Mouse (Mus musculus) lung, postnatal 0 days (tissue): ENCODE results near the gene Thnsl2. TPM values are rescaled to one million over a fixed set of nuclear protein-coding genes. Genes with fewer than 3 reads are reported as not detected.

Experiments used
- ATAC-seq: fragments of 200-750 bp; cut with Nextera tagmentation; 2 replicates; pipeline ENCODE4 v1.8.0; 2017; ENCODE audit warnings: moderate library complexity
- DNase-seq: peaks from one replicate; pipeline ENCODE4 v3.0.0-alpha.2; 2016; ENCODE audit warnings: low spot score
- H3K27ac ChIP-seq: fragments of 300-500 bp; sonication (generic); 2 replicates; pipeline ENCODE4 v1.5.1; 2014; ENCODE audit warnings: antibody characterized with exemption, mild to moderate bottlenecking, low read length, mixed read lengths
- H3K27me3 ChIP-seq: fragments of 300-500 bp; sonication (generic); replicated peaks from 2 replicates; pipeline ENCODE4 v1.6.1; 2014; ENCODE audit warnings: low read length, mixed read lengths; ENCODE audit not compliant: insufficient read depth
- H3K36me3 ChIP-seq: fragments of 300-500 bp; sonication (generic); 2 replicates; pipeline ENCODE4 v1.6.1; 2014; ENCODE audit warnings: low read length, mixed read lengths; ENCODE audit not compliant: insufficient read depth
- H3K4me1 ChIP-seq: fragments of 300-500 bp; sonication (generic); 2 replicates; pipeline ENCODE4 v1.6.1; 2014; ENCODE audit warnings: antibody characterized with exemption, low read depth, low read length, mixed read lengths; ENCODE audit not compliant: insufficient read depth
- H3K4me2 ChIP-seq: fragments of 300-500 bp; sonication (generic); replicated peaks from 2 replicates; pipeline ENCODE4 v1.6.1; 2014; ENCODE audit warnings: low read depth, mild to moderate bottlenecking, low read length, moderate library complexity, mixed read lengths
- H3K4me3 ChIP-seq: fragments of 300-500 bp; sonication (generic); 2 replicates; pipeline ENCODE4 v1.5.1; 2014; ENCODE audit warnings: low read depth, low read length
- H3K9ac ChIP-seq: fragments of 300-500 bp; sonication (generic); replicated peaks from 2 replicates; pipeline ENCODE4 v1.6.1; 2014; ENCODE audit warnings: low read depth, mild to moderate bottlenecking
- H3K9me3 ChIP-seq: fragments of 300-500 bp; sonication (generic); 2 replicates; pipeline ENCODE4 v1.6.1; 2016; ENCODE audit warnings: low read length, mixed read lengths
- CTCF ChIP-seq: IDR thresholded peaks from 2 replicates; pipeline ENCODE4 v1.5.1; 2016; ENCODE audit warnings: antibody characterized with exemption, mild to moderate bottlenecking
- EP300 ChIP-seq: IDR thresholded peaks from 2 replicates; pipeline ENCODE4 v1.6.1; 2016; ENCODE audit warnings: antibody characterized with exemption, mild to moderate bottlenecking, control low read depth
- WGBS: fragments of 180-500 bp; shearing (Covaris S2); extraction: QIAGEN DNeasy Blood & Tissue Kit; methylation state at CpG from one replicate; pipeline ENCODE4 v1.1.7; 2014; 5-methylcytosine and 5-hydroxymethylcytosine counted together
- polyA plus RNA-seq: library from polyadenylated mRNA; unstranded; fragments of >200 nt; fragmentation: Nextera tagmentation; extraction: Ambion mirVana; gene quantifications from 2 replicates; pipeline ENCODE4 v1.2.1, GENCODE M21; 2015

Gene Thnsl2
- 15.0 and 15.4 TPM in 2 replicates for polyA plus RNA-seq

DNA sequence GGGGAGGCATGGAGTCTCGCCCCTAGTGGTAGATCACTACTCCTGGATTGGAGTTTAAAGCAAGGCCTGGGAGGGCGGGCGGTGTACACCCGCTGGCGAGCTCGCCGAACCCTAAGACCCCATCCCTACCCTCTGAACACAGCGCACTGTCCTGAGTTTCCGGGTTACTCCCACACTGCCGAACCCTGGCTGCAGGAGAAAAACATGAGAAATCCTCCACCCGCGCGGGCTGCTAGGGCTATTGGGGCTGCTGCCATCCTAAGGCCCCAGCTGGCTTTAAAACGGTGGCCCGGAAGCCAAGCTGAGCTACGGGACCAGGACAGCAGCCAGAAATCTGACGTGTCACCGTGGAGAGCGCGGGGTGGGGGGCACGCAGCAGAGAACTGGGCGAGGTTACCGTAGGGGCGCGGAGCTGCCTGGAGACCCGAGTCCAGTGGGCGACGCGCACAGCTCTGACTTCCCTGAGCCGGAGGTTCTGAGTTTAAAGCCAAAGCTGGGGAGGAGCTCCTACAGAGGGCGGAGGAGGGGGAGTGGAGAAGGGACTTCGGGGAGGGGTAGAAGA is at the start of gene Thnsl2:
Gene Thnsl2, minus strand, starts transcription at position 546 of the 562 bp plus-strand sequence.
- no peaks in the 10 kb centered on the region for H3K36me3 ChIP-seq
- H3K4me1 ChIP-seq: peaks cover 3% of the 10 kb centered on the region; the same call in 1 of the 2 replicates
- H3K4me2 ChIP-seq: peak within 1 kb of the TSS; percentile 88
- 1% methylated on average over 32 of the region's 32 CpGs for WGBS
- ATAC-seq (peak; percentile 91), DNase-seq (peak; percentile 84)
- no peaks in the 10 kb centered on the region for H3K27me3 ChIP-seq
- H3K9ac ChIP-seq: peak within 1 kb of the TSS; percentile 76
- no peaks in the 10 kb centered on the region for H3K9me3 ChIP-seq
- peak within 1 kb of the TSS; percentile 64 for H3K4me3 ChIP-seq
- H3K27ac ChIP-seq: peak within 1 kb of the TSS; percentile 84
- no peak for TF ChIP-seq EP300
- peak; percentile 65 for TF ChIP-seq CTCF

DNA sequence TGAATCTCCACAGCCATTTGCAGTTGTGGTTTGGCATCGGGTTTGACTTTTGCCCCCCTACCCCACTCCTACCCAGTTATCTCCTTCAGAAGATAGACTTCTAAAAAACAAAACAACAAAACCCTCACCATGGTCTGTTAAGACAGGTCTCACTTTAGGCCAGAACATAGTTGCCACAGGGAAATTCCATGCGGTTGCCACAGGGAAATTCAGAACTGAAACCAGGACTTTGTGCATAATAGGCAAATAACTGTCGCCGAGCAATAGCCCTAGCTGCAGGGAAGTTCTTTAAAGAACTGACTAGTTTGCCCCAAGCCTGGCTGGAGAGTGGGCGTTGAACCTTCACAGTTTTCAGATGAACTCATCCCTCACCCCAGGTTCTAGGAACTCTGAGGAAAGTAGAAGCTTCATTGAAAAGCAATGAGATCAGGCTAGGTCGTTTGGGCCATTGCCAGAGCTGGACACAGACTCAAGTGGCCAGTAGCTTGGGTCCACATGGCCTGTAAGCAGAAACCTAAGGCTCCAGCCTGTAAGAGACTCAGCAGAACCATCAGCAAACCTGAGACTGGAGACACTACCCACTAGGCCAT is 49.0 kb upstream of the Thnsl2 start:
- H3K9me3 ChIP-seq: no peaks in the 10 kb centered on the region
- no peaks in the 10 kb centered on the region for H3K27me3 ChIP-seq
- no peak overlapping the region for H3K27ac ChIP-seq
- H3K4me3 ChIP-seq: no peak overlapping the region
- TF ChIP-seq EP300: no peak
- TF ChIP-seq CTCF: no peak
- DNase-seq (no peak), ATAC-seq (no peak)
- no peaks in the 10 kb centered on the region for H3K36me3 ChIP-seq
- no peak overlapping the region for H3K4me2 ChIP-seq
- 78% methylated on average over 6 of the region's 6 CpGs for WGBS
- no peak overlapping the region for H3K9ac ChIP-seq
- no peaks in the 10 kb centered on the region for H3K4me1 ChIP-seq

DNA sequence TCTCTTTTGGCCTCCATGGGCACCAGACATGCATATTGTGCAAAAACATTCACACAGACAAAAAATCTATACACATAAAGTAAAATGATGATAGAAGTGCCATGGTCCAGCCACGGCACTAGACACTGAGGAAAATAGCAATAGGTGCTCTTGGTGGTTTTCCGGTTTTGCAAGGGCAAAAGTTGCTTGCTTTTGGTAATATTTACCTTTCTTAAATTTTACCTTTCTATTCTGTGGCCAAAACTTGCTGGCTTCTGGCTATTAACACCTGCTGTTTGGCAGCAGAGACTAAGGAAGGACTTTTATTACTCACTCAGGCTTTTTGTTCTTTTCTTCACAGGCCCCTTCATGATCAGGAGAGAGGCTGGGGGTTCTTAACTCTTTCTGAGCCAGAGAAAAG is 46.3 kb upstream of the Thnsl2 start:
- Histone ChIP-seq H3K27ac (no peak overlapping the region), H3K36me3 (no peaks in the 10 kb centered on the region), H3K4me1 (no peaks in the 10 kb centered on the region), H3K4me3 (no peak overlapping the region), H3K9me3 (no peaks in the 10 kb centered on the region), H3K4me2 (no peak overlapping the region), H3K27me3 (no peaks in the 10 kb centered on the region), H3K9ac (no peak overlapping the region)
- TF ChIP-seq EP300 (no peak), CTCF (no peak)
- DNase-seq (no peak), ATAC-seq (no peak)
- WGBS: 89% methylated on average over 2 of the region's 2 CpGs

DNA sequence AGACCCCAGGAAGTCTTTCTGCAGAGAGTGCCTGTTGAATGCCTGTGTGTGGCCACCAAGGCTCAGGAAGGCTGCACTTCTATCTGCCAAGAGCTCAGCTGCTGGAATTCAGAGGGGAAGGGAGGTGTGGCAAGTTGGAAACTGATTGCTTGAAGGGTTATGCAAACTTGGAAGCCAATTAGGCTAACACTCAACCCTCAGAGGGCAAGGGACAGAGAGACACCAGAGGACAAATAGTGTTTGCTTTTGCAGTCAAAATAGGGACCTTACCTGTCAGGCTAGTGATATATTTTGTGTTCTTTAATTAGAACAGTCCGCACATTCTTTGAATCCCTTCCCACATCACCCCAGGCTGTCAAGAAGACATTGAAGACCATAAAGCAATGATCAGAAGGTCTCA is 45.3 kb upstream of the Thnsl2 start:
- no peaks in the 10 kb centered on the region for H3K36me3 ChIP-seq
- H3K4me1 ChIP-seq: no peaks in the 10 kb centered on the region
- no peak overlapping the region for H3K27ac ChIP-seq
- no peak for DNase-seq
- no peaks in the 10 kb centered on the region for H3K27me3 ChIP-seq
- no peak overlapping the region for H3K9ac ChIP-seq
- WGBS: 14% methylated on average over 1 of the region's 1 CpGs
- no peak for TF ChIP-seq CTCF
- no peak for TF ChIP-seq EP300
- no peak overlapping the region for H3K4me2 ChIP-seq
- H3K4me3 ChIP-seq: no peak overlapping the region
- no peaks in the 10 kb centered on the region for H3K9me3 ChIP-seq
- ATAC-seq: no peak

DNA sequence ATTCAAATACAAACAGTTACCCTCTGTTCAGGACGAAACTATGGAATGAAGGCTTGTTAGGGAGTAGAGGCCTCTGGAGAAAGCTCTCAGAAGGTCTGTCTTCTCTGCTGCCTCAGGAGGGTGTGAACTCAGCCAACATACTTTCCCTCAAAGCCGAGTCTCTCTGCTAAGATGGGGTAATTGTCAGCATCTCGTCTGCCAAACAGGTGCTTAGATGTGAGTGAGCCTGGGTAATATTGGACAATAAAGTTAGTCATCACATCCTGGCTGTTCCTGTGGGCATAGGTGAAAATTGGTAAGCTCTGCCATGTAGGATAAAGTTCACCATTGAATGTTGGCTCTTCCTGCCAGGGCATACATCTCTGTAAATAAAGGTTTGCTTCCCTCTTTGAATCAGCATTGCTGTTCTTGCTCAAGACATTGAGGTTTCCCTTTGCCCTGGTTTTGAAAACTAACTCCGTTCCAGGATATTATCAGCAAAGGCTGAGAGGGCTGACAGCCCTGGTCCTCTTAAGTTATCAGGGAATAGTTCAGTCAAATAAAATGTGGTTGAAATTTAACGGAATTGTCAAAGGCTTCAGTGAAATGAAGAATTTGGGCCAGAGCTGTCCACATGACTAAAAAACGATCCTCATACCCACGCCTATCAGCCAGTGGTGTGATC is 40.8 kb upstream of the Thnsl2 start:
- Histone ChIP-seq H3K4me1 (no peaks in the 10 kb centered on the region), H3K4me3 (no peak overlapping the region), H3K9ac (no peak overlapping the region), H3K36me3 (no peaks in the 10 kb centered on the region), H3K4me2 (no peak overlapping the region), H3K27me3 (no peaks in the 10 kb centered on the region), H3K9me3 (no peaks in the 10 kb centered on the region), H3K27ac (no peak overlapping the region)
- TF ChIP-seq EP300 (no peak), CTCF (no peak)
- 49% methylated on average over 7 of the region's 7 CpGs for WGBS
- DNase-seq (no peak), ATAC-seq (no peak)

DNA sequence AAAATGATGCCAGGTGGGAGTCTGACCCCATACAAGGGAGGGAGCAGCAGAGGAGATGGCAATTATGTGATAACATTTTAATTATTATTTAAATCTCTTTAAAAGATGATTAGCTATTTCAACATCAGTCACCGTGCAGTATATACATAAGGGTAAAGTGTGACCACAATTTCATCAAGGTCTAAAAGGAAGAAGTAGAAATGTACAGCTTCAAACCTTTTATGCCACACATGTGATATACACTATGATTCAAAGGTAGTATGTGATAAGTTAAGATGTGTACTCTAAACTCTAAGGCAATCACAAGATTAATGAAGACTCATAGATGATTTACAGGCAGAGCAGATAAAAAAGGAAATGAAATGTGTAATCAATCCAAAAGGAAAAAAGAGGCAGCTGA is 36.4 kb upstream of the Thnsl2 start:
- WGBS: 84% methylated on average over 1 of the region's 1 CpGs
- Histone ChIP-seq H3K4me1 (no peaks in the 10 kb centered on the region), H3K36me3 (no peaks in the 10 kb centered on the region), H3K4me3 (no peak overlapping the region), H3K9me3 (no peaks in the 10 kb centered on the region), H3K9ac (no peak overlapping the region), H3K4me2 (no peak overlapping the region), H3K27ac (no peak overlapping the region), H3K27me3 (no peaks in the 10 kb centered on the region)
- DNase-seq (no peak), ATAC-seq (no peak)
- no peak for TF ChIP-seq CTCF
- TF ChIP-seq EP300: no peak
